Mouse (Mus musculus) inflammation-experienced regulatory T-cells, adult 6 months (primary cell): ENCODE data around the gene Farsb. TPM values are rescaled to one million over a fixed set of nuclear protein-coding genes. Genes with fewer than 3 reads are reported as not detected.

Experiments used
- ATAC-seq: one replicate; pipeline ENCODE4 v1.8.0; 2017
- polyA plus RNA-seq, 3 experiments: library from polyadenylated mRNA; unstranded; fragments of 100-300 nt; shearing (Covaris generic); gene quantifications; one replicate each; pipeline ENCODE4 v1.2.1; 2017

Gene Farsb
- polyA plus RNA-seq, 3 experiments from 2014 or later = 62.2 to 73.8 (median 68.2) TPM

DNA sequence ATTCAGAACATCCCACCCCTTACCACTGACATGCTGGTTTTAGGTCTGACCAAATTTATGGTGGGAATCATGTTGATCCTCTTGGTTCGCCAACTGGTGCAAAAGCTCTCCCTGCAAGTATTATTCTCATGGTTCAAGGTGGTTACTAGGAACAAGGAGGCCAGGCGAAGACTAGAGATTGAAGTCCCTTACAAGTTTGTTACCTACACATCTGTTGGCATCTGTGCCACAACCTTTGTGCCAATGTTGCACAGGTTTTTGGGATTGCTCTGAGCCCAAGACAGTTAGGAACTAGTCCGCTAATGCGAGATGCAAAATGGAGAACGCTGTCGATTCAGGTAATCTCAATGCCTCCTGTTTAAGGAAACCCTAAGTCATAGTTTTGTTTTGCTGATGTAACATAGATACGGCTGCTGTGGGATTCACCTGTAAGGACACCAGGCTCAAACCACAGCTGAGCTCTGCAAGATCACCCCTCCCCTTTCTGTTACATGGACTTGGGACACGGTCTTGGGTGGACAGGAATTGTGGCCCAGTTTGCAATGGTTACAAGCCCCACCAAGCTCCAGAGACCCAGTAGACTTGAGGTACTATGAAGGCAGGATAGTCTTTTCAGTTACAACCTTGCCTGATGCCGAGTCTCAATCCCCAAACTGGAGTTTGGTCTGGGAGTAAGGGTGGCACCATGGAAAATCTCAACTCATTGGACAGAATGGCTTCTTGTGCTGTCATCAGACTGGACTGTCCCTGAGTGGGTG, 71.4 kb downstream of the Farsb start:
- no peak for ATAC-seq

GRCm38 (mm10) chr1:78414421-78414820, 74.3 kb downstream of the Farsb start:
- ATAC-seq = no peak

- ATAC-seq = no peak
Measured at GRCm38 (mm10) chr1:78412668-78413067, 76.0 kb downstream of the Farsb start.

- ATAC-seq = no peak
Measured at GRCm38 (mm10) chr1:78409396-78409795, 79.3 kb downstream of the Farsb start.

DNA sequence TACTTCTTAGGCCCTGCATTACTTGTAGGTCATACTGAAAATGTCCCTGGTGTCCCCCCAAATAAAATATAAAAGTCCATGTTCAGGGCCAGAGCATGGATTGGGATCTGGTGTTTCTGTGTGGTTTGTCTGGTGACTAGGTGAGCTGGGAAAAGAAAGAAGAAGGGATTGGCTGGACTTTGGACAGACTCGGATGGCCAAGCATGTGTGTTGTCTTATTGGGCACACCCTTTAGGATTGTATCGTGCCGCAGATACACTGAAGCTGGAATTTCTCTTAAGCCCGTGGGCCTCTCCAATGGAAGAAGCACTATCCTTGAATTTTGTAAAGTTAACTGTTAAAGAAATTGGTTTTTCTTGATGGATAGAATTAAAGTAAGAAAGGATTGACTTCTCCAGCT, 87.3 kb downstream of the Farsb start:
- no peak for ATAC-seq

- no peak for ATAC-seq
Measured at GRCm38 (mm10) chr1:78399755-78400154, 88.9 kb downstream of the Farsb start.

- no peak for ATAC-seq
Measured at GRCm38 (mm10) chr1:78396320-78396913, 92.3 kb downstream of the Farsb start.

DNA sequence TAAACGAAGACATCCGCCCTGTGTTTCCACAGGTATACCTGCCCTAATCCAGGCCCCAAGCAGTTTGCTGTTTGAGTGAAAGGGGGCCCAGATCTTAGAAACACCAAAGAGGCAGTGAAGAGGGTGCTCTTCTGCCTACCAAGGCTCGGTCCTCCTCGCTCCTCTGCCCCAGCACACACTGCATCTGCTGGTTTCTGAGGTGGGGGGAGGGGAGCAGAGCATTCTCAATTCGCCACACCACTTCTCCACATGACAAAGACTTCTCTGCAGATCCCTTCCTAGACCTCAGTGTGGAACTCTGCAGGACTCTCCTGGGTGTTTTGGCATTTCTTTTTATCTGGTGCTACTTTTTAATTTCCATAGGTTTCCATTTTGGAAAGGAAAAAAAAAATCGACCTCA, 93.0 kb downstream of the Farsb start:
- ATAC-seq = no peak

DNA sequence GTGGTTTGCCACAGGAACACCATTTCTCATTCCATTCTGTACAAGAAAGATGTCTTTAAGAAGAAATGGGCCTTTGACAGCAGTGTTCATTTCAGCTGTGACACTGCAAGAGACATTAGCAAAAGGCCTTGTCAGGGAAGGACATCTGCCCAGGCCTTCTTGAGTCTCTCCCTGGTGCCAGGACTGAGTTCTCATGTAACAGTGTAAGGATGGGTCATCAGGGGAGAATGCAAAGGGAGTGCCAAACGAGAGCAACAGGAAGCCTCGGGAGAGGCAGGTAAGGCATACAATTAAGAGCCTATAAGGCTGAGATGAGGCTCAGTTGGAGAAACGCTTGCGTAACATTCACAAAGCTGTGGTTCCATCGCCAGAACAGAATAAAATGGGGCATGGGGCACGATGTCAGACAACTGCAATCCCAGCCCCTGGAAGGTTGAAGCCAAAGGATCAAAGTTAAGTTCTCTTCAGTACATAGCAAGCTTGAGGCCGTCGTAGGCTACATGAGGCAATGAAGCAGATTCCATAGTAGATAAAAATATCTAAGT, 93.4 kb downstream of the Farsb start:
- no peak for ATAC-seq

DNA sequence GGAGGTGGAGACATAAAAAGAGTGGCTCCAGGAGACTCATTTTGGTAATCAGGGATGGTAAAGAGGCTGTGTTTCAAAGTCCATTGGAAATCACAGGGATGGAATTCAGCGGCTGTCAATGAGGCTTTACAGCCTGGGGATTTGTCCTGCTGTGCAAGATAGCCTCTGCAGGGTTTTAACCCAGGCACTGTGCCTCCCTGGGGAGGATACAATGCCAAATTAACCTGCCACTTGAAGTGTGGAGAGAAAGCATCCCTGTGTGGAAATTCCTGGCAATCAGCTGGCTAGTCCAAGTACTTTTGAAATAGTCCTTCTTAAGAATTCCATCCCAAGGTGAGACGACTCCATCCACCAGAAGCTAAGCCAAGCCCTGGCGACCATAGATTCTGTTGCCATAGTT, 99.8 kb downstream of the Farsb start:
- no peak for ATAC-seq

GRCm38 (mm10) chr1:78387854-78388253, 100.8 kb downstream of the Farsb start:
- ATAC-seq = no peak

- no peak for ATAC-seq
Measured at GRCm38 (mm10) chr1:78380950-78381349, 107.7 kb downstream of the Farsb start.

DNA sequence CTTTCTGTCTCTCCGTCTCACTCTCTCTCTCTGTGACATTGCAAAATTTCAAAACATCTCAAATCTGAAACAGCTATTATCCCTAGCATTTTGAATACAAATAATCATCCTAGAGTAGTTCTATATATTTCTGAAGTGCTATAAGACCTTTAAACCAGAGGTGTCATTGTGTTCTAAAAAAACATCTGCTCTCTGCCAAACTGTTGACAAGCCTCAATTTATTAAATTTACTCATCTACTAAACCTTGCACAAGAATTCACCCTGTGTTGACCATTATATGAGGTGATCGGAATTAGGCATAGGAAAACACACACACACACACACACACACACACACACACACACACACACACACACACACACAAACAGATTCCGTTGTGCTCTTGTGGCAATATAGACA, 113.6 kb downstream of the Farsb start:
- ATAC-seq = no peak

GRCm38 (mm10) chr1:78373836-78374235, 114.9 kb downstream of the Farsb start:
- no peak for ATAC-seq

DNA sequence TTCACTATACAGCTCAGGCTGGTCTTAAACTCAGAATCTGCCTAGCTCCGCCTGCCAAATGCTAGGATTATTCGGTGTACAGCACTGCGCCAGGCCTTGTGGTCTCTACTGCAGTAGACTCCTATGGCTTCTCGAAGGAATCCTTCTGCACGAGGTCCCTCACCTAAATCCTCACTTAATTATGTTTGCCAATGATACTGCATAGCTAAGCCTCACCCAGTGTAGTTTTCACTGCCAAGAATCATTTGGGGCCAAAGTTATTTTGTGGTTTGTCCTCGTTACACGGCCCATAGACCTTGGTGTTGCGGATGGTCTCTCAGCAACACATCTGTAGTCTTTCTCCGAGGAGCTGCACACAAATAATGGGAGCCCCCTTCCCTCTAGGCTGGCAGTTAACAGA, 116.4 kb downstream of the Farsb start:
- ATAC-seq = no peak

- no peak for ATAC-seq
Measured at GRCm38 (mm10) chr1:78371569-78372236, 117.0 kb downstream of the Farsb start.

DNA sequence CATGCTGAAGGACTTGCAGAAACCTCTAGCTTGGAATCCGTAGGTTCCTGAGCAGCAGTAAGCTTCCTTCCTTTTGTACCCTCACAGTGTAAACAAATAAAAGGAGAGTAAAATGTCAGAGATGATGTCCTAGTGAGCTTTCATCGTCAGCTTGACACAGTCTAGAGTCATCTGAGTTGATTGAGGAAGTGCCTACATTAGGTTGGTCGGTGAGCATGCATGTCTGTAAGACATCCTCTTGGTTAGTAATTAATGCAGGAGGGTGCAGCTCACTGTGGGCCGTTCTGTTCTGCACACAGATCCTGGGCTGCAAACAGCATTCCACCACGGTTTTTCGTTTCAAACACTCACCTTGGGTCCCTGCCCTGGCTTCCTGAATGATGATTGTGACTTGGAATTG, 118.6 kb downstream of the Farsb start:
- ATAC-seq = no peak

Other genes with a start within 250 kb of the Farsb start
- 1 to 10 TPM; 1.2 to 1.7 (median 1.5) TPM for gene Sgpp2, start 178.6 kb downstream of the Farsb start, polyA plus RNA-seq
- gene Mogat1, start 22.1 kb upstream of the Farsb start, polyA plus RNA-seq = not detected
- not detected for gene BC035947, start 23.3 kb upstream of the Farsb start, polyA plus RNA-seq
- 1 to 10 TPM in 2 of 3 experiments, under 1 TPM in 1; 0.77 to 5.7 (median 2.1) TPM for gene Acsl3, start 168.9 kb upstream of the Farsb start, polyA plus RNA-seq
- gene Utp14b, start 169.1 kb upstream of the Farsb start, polyA plus RNA-seq = under 1 TPM; 0.10 to 0.93 (median 0.42) TPM